ENCODE assay signal across 24 mouse cellular contexts in genomic region chr8:9979746-9980145, GRCm38 (mm10). TPM values are rescaled to one million over a fixed set of nuclear protein-coding genes. Genes with fewer than 3 reads are reported as not detected.
DNase-seq lines count a peak whose midpoint lies in the region; ATAC-seq and TF ChIP-seq lines count a peak whose summit lies in the region.
"Had no signal": no experiment of that assay in that cellular context is flagged by ENCODE, and none has a peak within 500 bp of the region (broad histone marks: within the 10 kb centered on the region; RNA-seq: fewer than 3 reads in every experiment).

No protein-coding gene starts in this region.

- H3K79me2 ChIP-seq in MEL (ENCODE audit: control insufficient read depth, insufficient read depth, low read length, poor library complexity): peaks cover 57% of the 10 kb centered on the region

- no peak for TF ChIP-seq EP300 in MEL (IDR thresholded peaks at IDR 0.05; ENCODE audit: low read depth in 1 of 2, low read length in 2 of 2)
- TF ChIP-seq EP300 in stomach, postnatal 0 days (optimal IDR thresholded peaks at IDR 0.05): no peak

- DNase-seq in cerebellum, postnatal 10 days: peak; percentile 13 to 18
- DNase-seq in cerebellum, postnatal 25 days: no peak
- DNase-seq in limb, embryonic 10.5 days (ENCODE audit: low spot score): no peak
- peak; percentile 51 for DNase-seq in MEL (ENCODE audit: low read depth, low spot score)
- no peak for DNase-seq in stomach, postnatal 0 days (ENCODE audit: low spot score)
- DNase-seq in midbrain, embryonic 11.5 days (ENCODE audit: low spot score, missing footprints): no peak
- DNase-seq: adrenal gland, postnatal 25 days; cerebellum, adult 2 months; cerebellum, postnatal 36 days; gastrocnemius, postnatal 14 days; kidney, adult 8-10 months; kidney, postnatal 4 days; layer of hippocampus, postnatal 36 days; left cerebral cortex, postnatal 4 days; lung, embryonic 14.5 days; lung, postnatal 14 days had no signal

- H3K9me3 ChIP-seq in limb, embryonic 13.5 days: no peaks in the 10 kb centered on the region
- no peaks in the 10 kb centered on the region for H3K9me3 ChIP-seq in limb, embryonic 10.5 days (replicated peaks)
- no peaks in the 10 kb centered on the region for H3K9me3 ChIP-seq in MEL (replicated peaks; ENCODE audit: insufficient read depth, low read length)
- H3K9me3 ChIP-seq in stomach, postnatal 0 days (ENCODE audit: control insufficient read depth, low read length): no peaks in the 10 kb centered on the region
- no peaks in the 10 kb centered on the region for H3K9me3 ChIP-seq in midbrain, embryonic 11.5 days (ENCODE audit: control insufficient read depth, low read length)
- H3K9me3 ChIP-seq: forebrain, embryonic 13.5 days; heart, embryonic 12.5 days; midbrain, embryonic 12.5 days; neural tube, embryonic 12.5 days had no signal

- no peak for TF ChIP-seq POLR2A in MEL (IDR thresholded peaks at IDR 0.05; ENCODE audit: control insufficient read depth in 1 of 2, insufficient read depth in 1 of 2, low read depth in 1 of 2, low read length in 2 of 2, poor library complexity in 1 of 2)

- no peak overlapping the region for H3K9ac ChIP-seq in limb, embryonic 13.5 days
- peak overlapping the region; percentile 34; the same call in 1 of the 2 replicates for H3K9ac ChIP-seq in MEL (ENCODE audit: control insufficient read depth, low read depth, low read length, poor library complexity, severe bottlenecking)
- 0 out of 2 replicates have a peak overlapping the region, but pooled peaks have one; percentile 31 for H3K9ac ChIP-seq in stomach, postnatal 0 days (ENCODE audit: low read length)
- no peak overlapping the region; the same call in 1 of the 2 replicates for H3K9ac ChIP-seq in midbrain, embryonic 11.5 days (ENCODE audit: low read length)
- H3K9ac ChIP-seq: heart, embryonic 12.5 days; lung, embryonic 14.5 days; midbrain, embryonic 12.5 days; neural tube, embryonic 12.5 days had no signal

- no peak for TF ChIP-seq RAD21 in MEL (IDR thresholded peaks at IDR 0.05; ENCODE audit: low read depth, low read length)

- peaks cover 31% of the 10 kb centered on the region for H3K4me1 ChIP-seq in limb, embryonic 13.5 days
- peaks cover 25% of the 10 kb centered on the region for H3K4me1 ChIP-seq in limb, embryonic 10.5 days
- peaks cover 0 to 21% of the 10 kb centered on the region in 2 experiments; a peak in 3 of 4 replicates for H3K4me1 ChIP-seq in MEL (ENCODE audit: control insufficient read depth in 1 of 2, insufficient read depth in 2 of 2, low read length in 2 of 2)
- peaks cover 8% of the 10 kb centered on the region for H3K4me1 ChIP-seq in stomach, postnatal 0 days (replicated peaks; ENCODE audit: control insufficient read depth, insufficient read depth)
- peaks cover 19% of the 10 kb centered on the region for H3K4me1 ChIP-seq in midbrain, embryonic 11.5 days (ENCODE audit: control insufficient read depth, insufficient read depth, low read length)

- TF ChIP-seq CTCF in MEL (IDR thresholded peaks at IDR 0.05 in 2 of 3, conservative IDR thresholded peaks at IDR 0.05 in 1 of 3; ENCODE audit: control insufficient read depth in 1 of 3, insufficient read depth in 1 of 3, low read depth in 2 of 3, low read length in 3 of 3, poor library complexity in 1 of 3, severe bottlenecking in 1 of 3): no peak
- no peak for TF ChIP-seq CTCF in stomach, postnatal 0 days (IDR thresholded peaks at IDR 0.05; ENCODE audit: low read depth)

- no peak overlapping the region for H3K27ac ChIP-seq in limb, embryonic 13.5 days
- no peak overlapping the region for H3K27ac ChIP-seq in limb, embryonic 10.5 days
- H3K27ac ChIP-seq in MEL (ENCODE audit: control insufficient read depth, low read depth, low read length): peak overlapping the region; percentile 79
- no peak overlapping the region for H3K27ac ChIP-seq in stomach, postnatal 0 days (replicated peaks)
- no peak overlapping the region for H3K27ac ChIP-seq in midbrain, embryonic 11.5 days (ENCODE audit: low read depth, low read length)
- H3K27ac ChIP-seq: forebrain, embryonic 13.5 days; kidney, postnatal 0 days; midbrain, embryonic 12.5 days; neural tube, embryonic 12.5 days had no signal

- H3K4me3 ChIP-seq in limb, embryonic 13.5 days: no peak overlapping the region
- no peak overlapping the region for H3K4me3 ChIP-seq in limb, embryonic 10.5 days
- H3K4me3 ChIP-seq in MEL (ENCODE audit: control insufficient read depth in 1 of 2, insufficient read depth in 1 of 2, low read depth in 2 of 2, low read length in 2 of 2): peak overlapping the region; percentile 3 to 10; a peak in 2 of 4 replicates
- no peak overlapping the region for H3K4me3 ChIP-seq in stomach, postnatal 0 days (ENCODE audit: low read depth, low read length)
- H3K4me3 ChIP-seq in midbrain, embryonic 11.5 days (ENCODE audit: low read depth, low read length): no peak overlapping the region
- H3K4me3 ChIP-seq: heart, embryonic 12.5 days; midbrain, embryonic 12.5 days; neural tube, embryonic 12.5 days had no signal

- H3K36me3 ChIP-seq in limb, embryonic 13.5 days: peaks cover 14% of the 10 kb centered on the region
- peaks cover 17% of the 10 kb centered on the region for H3K36me3 ChIP-seq in limb, embryonic 10.5 days
- H3K36me3 ChIP-seq in MEL (ENCODE audit: control insufficient read depth in 1 of 2, insufficient read depth in 2 of 2, low read length in 2 of 2): peaks cover 0 to 35% of the 10 kb centered on the region in 2 experiments; a peak in 2 of 4 replicates
- no peaks in the 10 kb centered on the region for H3K36me3 ChIP-seq in stomach, postnatal 0 days (ENCODE audit: control insufficient read depth, insufficient read depth, low read length)
- H3K36me3 ChIP-seq in midbrain, embryonic 11.5 days (ENCODE audit: control insufficient read depth, insufficient read depth, low read length): no peaks in the 10 kb centered on the region
- H3K36me3 ChIP-seq: neural tube, embryonic 12.5 days had no signal

- peak overlapping the region; percentile 7; the same call in 1 of the 2 replicates for H3K4me2 ChIP-seq in limb, embryonic 13.5 days (replicated peaks)
- H3K4me2 ChIP-seq in stomach, postnatal 0 days (replicated peaks; ENCODE audit: low read depth): no peak overlapping the region
- H3K4me2 ChIP-seq in midbrain, embryonic 11.5 days: no peak overlapping the region
- H3K4me2 ChIP-seq: midbrain, embryonic 12.5 days had no signal

- 76% methylated on average over 1 of the region's 1 CpGs for WGBS in limb, embryonic 13.5 days
- WGBS in limb, embryonic 10.5 days: 68% methylated on average over 1 of the region's 1 CpGs
- 53% methylated on average over 1 of the region's 1 CpGs for WGBS in stomach, postnatal 0 days
- 97% methylated on average over 1 of the region's 1 CpGs for WGBS in midbrain, embryonic 11.5 days

- no peak for ATAC-seq in limb, embryonic 13.5 days (ENCODE audit: low FRiP score, low read depth)
- ATAC-seq in stomach, postnatal 0 days (ENCODE audit: low FRiP score, low TSS enrichment): no peak
- no peak for ATAC-seq in midbrain, embryonic 11.5 days (ENCODE audit: low FRiP score)
- ATAC-seq: forebrain, embryonic 13.5 days; intestine, embryonic 16.5 days had no signal

- H3K27me3 ChIP-seq in limb, embryonic 13.5 days: no peaks in the 10 kb centered on the region
- H3K27me3 ChIP-seq in limb, embryonic 10.5 days (ENCODE audit: low read depth, poor library complexity, severe bottlenecking): no peaks in the 10 kb centered on the region
- H3K27me3 ChIP-seq in MEL (ENCODE audit: control insufficient read depth in 1 of 2, insufficient read depth in 2 of 2, low read length in 2 of 2): no peaks in the 10 kb centered on the region
- H3K27me3 ChIP-seq in stomach, postnatal 0 days (ENCODE audit: control insufficient read depth, insufficient read depth, low read length): no peaks in the 10 kb centered on the region
- no peaks in the 10 kb centered on the region for H3K27me3 ChIP-seq in midbrain, embryonic 11.5 days (ENCODE audit: control insufficient read depth, insufficient read depth, low read length)
- H3K27me3 ChIP-seq: forebrain, embryonic 13.5 days; heart, embryonic 12.5 days; midbrain, embryonic 12.5 days; neural tube, embryonic 12.5 days had no signal

TF ChIP-seq in MEL, 35 proteins besides CTCF, POLR2A, EP300 and RAD21:
- no peak for TF ChIP-seq MAX (IDR thresholded peaks at IDR 0.05; ENCODE audit: low read length)

RNA-seq across cellular contexts. Expression of gene Abhd13, which starts 2.2 kb away (rescaled TPM):
- 16.2 and 17.2 TPM in 2 replicates for polyA plus RNA-seq in limb, embryonic 13.5 days (2015; fragmentation: Nextera tagmentation; extraction: Ambion mirVana)
- 16.3 and 17.3 TPM in 2 replicates for polyA plus RNA-seq in limb, embryonic 10.5 days (2016; fragmentation: Nextera tagmentation; extraction: Ambion mirVana)
- total RNA-seq in MEL (2012; rRNA removed): 12.7 and 15.5 TPM in 2 replicates
- 10 to 100 TPM in 1 of 2 experiments, not detected in 1; 14.0 TPM for polyA plus RNA-seq in MEL (2012; ENCODE audit: insufficient read depth in 1 of 2, insufficient read length in 2 of 2, low read depth in 1 of 2, low replicate concordance in 2 of 2, missing spikeins in 1 of 2)
- polyA plus RNA-seq in stomach, postnatal 0 days (2015; fragmentation: Nextera tagmentation; extraction: Ambion mirVana): 13.0 and 13.2 TPM in 2 replicates
- polyA plus RNA-seq in midbrain, embryonic 11.5 days (2014; fragmentation: Nextera tagmentation; extraction: Ambion mirVana): 22.8 and 22.9 TPM in 2 replicates

RNA-seq across cellular contexts. Expression of gene Lig4, which starts 2.3 kb away (rescaled TPM):
- 6.5 and 6.9 TPM in 2 replicates for polyA plus RNA-seq in limb, embryonic 13.5 days (2015; fragmentation: Nextera tagmentation; extraction: Ambion mirVana)
- 7.2 and 8.9 TPM in 2 replicates for polyA plus RNA-seq in limb, embryonic 10.5 days (2016; fragmentation: Nextera tagmentation; extraction: Ambion mirVana)
- 1.5 and 1.7 TPM in 2 replicates for total RNA-seq in MEL (2012; rRNA removed)
- polyA plus RNA-seq in MEL (2012; ENCODE audit: insufficient read depth in 1 of 2, insufficient read length in 2 of 2, low read depth in 1 of 2, low replicate concordance in 2 of 2, missing spikeins in 1 of 2): 1 to 10 TPM in 1 of 2 experiments, not detected in 1; 3.6 TPM
- 2.8 TPM in 2 replicates for polyA plus RNA-seq in stomach, postnatal 0 days (2015; fragmentation: Nextera tagmentation; extraction: Ambion mirVana)
- 10.3 and 11.2 TPM in 2 replicates for polyA plus RNA-seq in midbrain, embryonic 11.5 days (2014; fragmentation: Nextera tagmentation; extraction: Ambion mirVana)

RNA-seq across cellular contexts. Expression of gene Tnfsf13b, which starts 26.5 kb away (rescaled TPM):
- 2.3 and 2.9 TPM in 2 replicates for polyA plus RNA-seq in limb, embryonic 13.5 days (2015; fragmentation: Nextera tagmentation; extraction: Ambion mirVana)
- polyA plus RNA-seq in limb, embryonic 10.5 days (2016; fragmentation: Nextera tagmentation; extraction: Ambion mirVana): not detected in 2 replicates
- total RNA-seq in MEL (2012; rRNA removed): not detected in 2 replicates
- polyA plus RNA-seq in MEL (2012; ENCODE audit: insufficient read depth in 1 of 2, insufficient read length in 2 of 2, low read depth in 1 of 2, low replicate concordance in 2 of 2, missing spikeins in 1 of 2): under 1 TPM in 1 of 2 experiments, not detected in 1; 0.14 TPM
- polyA plus RNA-seq in stomach, postnatal 0 days (2015; fragmentation: Nextera tagmentation; extraction: Ambion mirVana): 0.24 and 0.25 TPM in 2 replicates
- polyA plus RNA-seq in midbrain, embryonic 11.5 days (2014; fragmentation: Nextera tagmentation; extraction: Ambion mirVana): 0.19 TPM in 2 replicates
- polyA plus RNA-seq: embryonic facial prominence, embryonic 11.5 days had no signal

Comparison
In these comparisons a context has a peak if more than half of its experiments do, and no peak if none do; other contexts are left out.
1. DNase-seq: peak in cerebellum, postnatal 10 days (2 of 2) and MEL (single experiment); none in cerebellum, postnatal 25 days (0 of 2), limb, embryonic 10.5 days (single experiment), stomach, postnatal 0 days (single experiment) and midbrain, embryonic 11.5 days (single experiment).
2. H3K4me3 ChIP-seq: peak in MEL (2 of 2); none in limb, embryonic 13.5 days (single experiment), limb, embryonic 10.5 days (single experiment), stomach, postnatal 0 days (single experiment) and midbrain, embryonic 11.5 days (single experiment).
3. H3K9ac ChIP-seq: peak in MEL (single experiment) and stomach, postnatal 0 days (single experiment); none in limb, embryonic 13.5 days (single experiment) and midbrain, embryonic 11.5 days (single experiment).